Mouse (Mus musculus): ENCODE measurements around the gene Cxcl5. TPM values are rescaled to one million over a fixed set of nuclear protein-coding genes. Genes with fewer than 3 reads are reported as not detected.
"Not testable (repeated sequence)": the region's sequence is repeated elsewhere in the genome, so short reads cannot be mapped to it uniquely, and the experiment has no call there.

The Cxcl5 gene
- polyA plus RNA-seq, 1 experiment from 2014 or later, result 0.29 TPM

DNA sequence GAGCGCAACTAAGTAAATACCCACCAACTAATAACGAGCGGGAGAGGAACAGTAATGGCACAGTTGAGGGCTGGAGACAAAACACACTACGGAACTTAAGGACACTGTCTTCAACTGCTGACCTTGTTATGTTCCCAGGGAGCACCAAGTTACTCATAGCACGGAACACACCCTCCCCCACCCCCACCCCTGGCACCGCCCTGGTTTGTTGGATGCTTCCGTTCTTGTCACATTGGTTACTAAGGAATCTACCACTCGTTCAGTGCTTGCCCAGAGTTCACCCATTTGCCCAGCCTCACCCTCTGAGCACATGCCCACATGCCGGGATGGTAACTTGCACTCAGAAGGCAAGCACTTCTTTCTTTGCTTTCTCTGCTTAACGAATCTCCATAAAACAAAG lies 18.5 kb downstream of the Cxcl5 start:
- WGBS, result 81% methylated on average over 10 of the region's 10 CpGs
- Histone ChIP-seq H3K4me1 (ENCODE audit: control insufficient read depth, insufficient read depth, low read depth, low read length) (no peaks in the 10 kb centered on the region), H3K36me3 (ENCODE audit: control insufficient read depth, insufficient read depth, low read length) (no peaks in the 10 kb centered on the region), H3K27me3 (replicated peaks; ENCODE audit: control insufficient read depth, insufficient read depth, low read length) (no peaks in the 10 kb centered on the region), H3K4me3 (ENCODE audit: low read length) (no peak overlapping the region), H3K27ac (ENCODE audit: low read depth, low read length) (no peak overlapping the region), H3K9me3 (ENCODE audit: control insufficient read depth, low read length) (no peaks in the 10 kb centered on the region), H3K9ac (ENCODE audit: low read depth, low read length) (no peak overlapping the region), H3K4me2 (ENCODE audit: low read length) (no peak overlapping the region)
- no peak for ATAC-seq

DNA sequence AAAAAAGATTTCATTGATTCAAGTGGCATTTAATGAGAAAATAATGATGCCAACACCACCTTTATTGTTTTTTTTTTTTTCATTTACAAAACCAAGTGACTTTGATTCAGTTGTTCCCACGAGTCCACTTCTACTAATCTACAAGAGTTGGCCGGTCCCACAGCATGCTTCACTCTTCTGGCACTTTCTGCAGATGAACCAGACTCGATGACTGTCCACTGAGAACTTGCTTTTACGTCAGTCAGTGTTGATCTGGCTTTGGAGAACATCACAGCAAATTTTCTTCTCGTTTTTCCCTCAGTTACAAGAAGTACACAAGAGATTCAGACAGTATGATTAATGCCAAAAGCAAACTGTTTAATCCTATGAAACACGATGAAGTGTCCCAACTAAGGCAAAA lies 19.7 kb downstream of the Cxcl5 start:
- Histone ChIP-seq H3K4me3 (ENCODE audit: low read length) (no peak overlapping the region), H3K4me2 (ENCODE audit: low read length) (no peak overlapping the region), H3K9ac (ENCODE audit: low read depth, low read length) (no peak overlapping the region), H3K36me3 (ENCODE audit: control insufficient read depth, insufficient read depth, low read length) (no peaks in the 10 kb centered on the region), H3K4me1 (ENCODE audit: control insufficient read depth, insufficient read depth, low read depth, low read length) (no peaks in the 10 kb centered on the region), H3K27ac (ENCODE audit: low read depth, low read length) (no peak overlapping the region), H3K9me3 (ENCODE audit: control insufficient read depth, low read length) (no peaks in the 10 kb centered on the region), H3K27me3 (replicated peaks; ENCODE audit: control insufficient read depth, insufficient read depth, low read length) (no peaks in the 10 kb centered on the region)
- 88% methylated on average over 6 of the region's 6 CpGs for WGBS
- ATAC-seq, result no peak

DNA sequence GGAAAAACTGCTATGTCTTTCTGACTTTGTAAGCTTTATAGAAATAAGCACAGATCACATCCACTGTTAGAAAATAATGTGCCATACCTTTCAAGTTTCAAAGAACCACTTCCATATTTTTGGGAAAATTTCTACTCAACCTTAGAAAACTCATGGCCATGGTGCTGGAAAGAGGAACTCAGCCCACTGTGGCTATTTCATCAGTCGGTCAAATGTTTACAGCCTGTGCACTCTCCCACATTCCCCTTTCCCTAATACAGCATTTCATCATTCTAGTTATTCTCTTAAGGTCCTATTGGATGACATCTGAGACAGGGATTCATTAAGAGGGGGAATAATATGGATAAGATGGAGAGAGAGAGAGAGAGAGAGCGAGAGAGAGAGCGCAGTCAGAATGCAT lies 24.5 kb downstream of the Cxcl5 start:
- no peak for ATAC-seq
- Histone ChIP-seq H3K4me1 (ENCODE audit: control insufficient read depth, insufficient read depth, low read depth, low read length) (peaks cover 4% of the 10 kb centered on the region), H3K4me2 (ENCODE audit: low read length) (no peak overlapping the region), H3K36me3 (ENCODE audit: control insufficient read depth, insufficient read depth, low read length) (no peaks in the 10 kb centered on the region), H3K4me3 (ENCODE audit: low read length) (no peak overlapping the region), H3K9me3 (ENCODE audit: control insufficient read depth, low read length) (no peaks in the 10 kb centered on the region), H3K9ac (ENCODE audit: low read depth, low read length) (no peak overlapping the region), H3K27me3 (replicated peaks; ENCODE audit: control insufficient read depth, insufficient read depth, low read length) (no peaks in the 10 kb centered on the region), H3K27ac (ENCODE audit: low read depth, low read length) (no peak overlapping the region)
- 93% methylated on average over 3 of the region's 3 CpGs for WGBS

DNA sequence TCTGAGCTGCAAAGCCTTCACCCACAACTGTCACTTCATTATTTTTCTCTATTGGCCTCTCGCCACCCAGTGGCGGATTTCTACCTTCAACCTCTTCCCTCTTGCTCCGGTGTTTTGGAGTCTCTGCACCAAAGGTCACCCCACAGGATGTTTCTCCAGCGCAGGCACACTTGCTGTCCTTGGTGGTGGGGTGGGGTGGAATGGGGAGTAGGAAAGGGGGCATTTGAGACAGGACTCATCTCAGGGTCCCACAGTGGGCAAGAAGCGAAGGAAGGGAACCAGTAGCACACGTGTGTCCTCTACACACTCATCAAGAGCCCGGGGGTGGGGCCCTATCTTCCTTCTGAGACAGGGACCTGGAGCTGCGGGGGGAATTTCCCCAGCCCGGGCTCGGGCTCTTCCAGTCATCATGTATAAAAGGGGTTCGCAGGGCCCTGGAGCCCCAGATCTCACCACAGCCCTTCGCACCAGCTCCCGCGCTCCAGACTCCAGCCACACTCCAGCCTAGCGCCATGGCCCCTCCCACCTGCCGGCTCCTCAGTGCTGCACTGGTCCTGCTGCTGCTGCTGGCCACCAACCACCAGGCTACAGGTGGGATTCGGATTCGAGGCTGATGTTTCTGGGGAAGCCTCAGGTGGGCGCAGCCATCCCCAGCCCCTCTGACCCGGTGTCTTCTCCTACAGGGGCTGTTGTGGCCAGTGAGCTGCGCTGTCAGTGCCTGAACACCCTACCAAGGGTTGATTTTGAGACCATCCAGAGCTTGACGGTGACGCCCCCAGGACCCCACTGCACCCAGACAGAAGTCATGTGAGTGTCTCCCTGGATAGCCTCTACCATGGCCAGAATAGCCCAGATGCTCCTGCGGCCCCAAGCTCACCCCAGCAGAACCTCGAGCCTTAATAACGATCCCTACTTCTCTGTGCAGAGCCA lies 26.8 kb downstream of the Cxcl5 start, which contains the start of gene Cxcl3:
Cxcl3 (plus strand) TSS at position 445 of the 930 bp plus-strand sequence.
- 18% methylated on average over 24 of the region's 26 CpGs for WGBS
- peak within 1 kb of the TSS; percentile 55 for H3K9ac ChIP-seq (ENCODE audit: low read depth, low read length)

DNA sequence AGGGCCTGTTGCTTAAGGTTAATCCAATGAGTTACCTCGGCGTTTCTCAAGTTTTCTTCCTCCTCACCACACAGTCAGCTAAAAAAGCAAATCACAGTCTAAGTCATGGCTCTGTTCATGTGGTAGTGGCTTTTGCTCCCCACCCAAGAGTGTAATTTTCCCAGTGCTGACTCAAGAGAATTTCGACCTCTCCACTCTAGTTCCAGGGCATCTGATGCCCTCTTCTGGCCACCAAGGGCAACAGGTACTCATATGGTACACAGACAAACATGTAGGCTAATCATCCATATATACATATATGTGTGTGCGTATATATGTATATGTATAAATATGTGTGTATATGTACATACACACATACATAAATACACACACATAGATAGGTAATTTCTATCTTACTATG lies 29.0 kb downstream of the Cxcl5 start:
- Histone ChIP-seq H3K27me3 (replicated peaks; ENCODE audit: control insufficient read depth, insufficient read depth, low read length) (no peaks in the 10 kb centered on the region), H3K4me2 (ENCODE audit: low read length) (no peak overlapping the region), H3K4me1 (ENCODE audit: control insufficient read depth, insufficient read depth, low read depth, low read length) (peaks cover 4% of the 10 kb centered on the region), H3K4me3 (ENCODE audit: low read length) (no peak overlapping the region), H3K9me3 (ENCODE audit: control insufficient read depth, low read length) (no peaks in the 10 kb centered on the region), H3K27ac (ENCODE audit: low read depth, low read length) (no peak overlapping the region), H3K9ac (ENCODE audit: low read depth, low read length) (no peak overlapping the region), H3K36me3 (ENCODE audit: control insufficient read depth, insufficient read depth, low read length) (no peaks in the 10 kb centered on the region)
- 77% methylated on average over 4 of the region's 4 CpGs for WGBS
- ATAC-seq, result no peak

More for the DNA sequence above, 26.8 kb downstream of the Cxcl5 start, which contains the start of gene Cxcl3:
- peaks cover 4% of the 10 kb centered on the region for H3K4me1 ChIP-seq (ENCODE audit: control insufficient read depth, insufficient read depth, low read depth, low read length)
- H3K4me3 ChIP-seq (ENCODE audit: low read length), result peak within 1 kb of the TSS; percentile 39
- H3K27me3 ChIP-seq (replicated peaks; ENCODE audit: control insufficient read depth, insufficient read depth, low read length), result no peaks in the 10 kb centered on the region
- no peak within 1 kb of the TSS for H3K27ac ChIP-seq (ENCODE audit: low read depth, low read length)
- no peaks in the 10 kb centered on the region for H3K9me3 ChIP-seq (ENCODE audit: control insufficient read depth, low read length)
- H3K36me3 ChIP-seq (ENCODE audit: control insufficient read depth, insufficient read depth, low read length), result no peaks in the 10 kb centered on the region
- peak; percentile 93 for ATAC-seq
- H3K4me2 ChIP-seq (ENCODE audit: low read length), result peak within 1 kb of the TSS; percentile 69

DNA sequence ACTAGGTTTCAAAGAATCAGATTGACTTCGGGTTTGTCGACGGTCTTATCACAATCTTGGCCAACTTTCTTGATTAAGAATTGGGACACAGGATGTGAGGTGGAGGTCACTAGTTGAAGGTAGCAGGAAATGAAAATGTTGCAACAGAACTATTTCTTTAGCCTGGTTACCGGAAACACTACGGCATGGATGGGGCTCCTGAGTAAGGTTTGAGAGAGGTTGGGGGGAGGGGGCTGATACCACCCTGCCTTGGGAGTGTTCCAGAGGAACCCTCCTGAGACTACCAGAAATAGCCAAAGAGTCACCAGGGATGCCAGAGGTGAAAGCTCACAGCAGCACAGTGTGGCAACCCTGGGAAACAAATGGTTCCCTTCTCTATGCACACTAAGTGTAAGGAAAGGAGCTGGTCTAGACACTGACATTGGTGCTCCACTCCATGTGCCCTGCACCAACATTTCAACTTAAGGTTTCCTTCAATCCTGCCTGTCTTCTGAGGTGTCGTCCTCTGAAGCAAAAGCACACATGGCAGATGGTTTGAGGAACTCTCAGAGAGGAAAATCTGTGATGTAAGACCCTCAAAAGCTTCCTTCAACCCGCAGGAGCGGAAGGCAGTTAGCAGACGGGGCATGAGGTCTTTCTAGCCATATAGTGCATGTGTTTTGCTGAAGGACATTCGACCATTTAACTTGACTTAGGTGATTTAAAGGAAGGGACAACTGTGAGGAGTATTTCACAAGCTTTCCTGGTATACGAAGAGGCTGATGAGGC lies 30.3 kb downstream of the Cxcl5 start:
- H3K9me3 ChIP-seq (ENCODE audit: control insufficient read depth, low read length), result no peaks in the 10 kb centered on the region
- no peak overlapping the region for H3K4me2 ChIP-seq (ENCODE audit: low read length)
- no peak overlapping the region for H3K27ac ChIP-seq (ENCODE audit: low read depth, low read length)
- H3K36me3 ChIP-seq (ENCODE audit: control insufficient read depth, insufficient read depth, low read length), result no peaks in the 10 kb centered on the region
- no peak overlapping the region for H3K4me3 ChIP-seq (ENCODE audit: low read length)
- peaks cover 4% of the 10 kb centered on the region for H3K4me1 ChIP-seq (ENCODE audit: control insufficient read depth, insufficient read depth, low read depth, low read length)
- H3K27me3 ChIP-seq (replicated peaks; ENCODE audit: control insufficient read depth, insufficient read depth, low read length), result no peaks in the 10 kb centered on the region
- WGBS, result 88% methylated on average over 11 of the region's 11 CpGs
- no peak for ATAC-seq
- H3K9ac ChIP-seq (ENCODE audit: low read depth, low read length), result no peak overlapping the region

DNA sequence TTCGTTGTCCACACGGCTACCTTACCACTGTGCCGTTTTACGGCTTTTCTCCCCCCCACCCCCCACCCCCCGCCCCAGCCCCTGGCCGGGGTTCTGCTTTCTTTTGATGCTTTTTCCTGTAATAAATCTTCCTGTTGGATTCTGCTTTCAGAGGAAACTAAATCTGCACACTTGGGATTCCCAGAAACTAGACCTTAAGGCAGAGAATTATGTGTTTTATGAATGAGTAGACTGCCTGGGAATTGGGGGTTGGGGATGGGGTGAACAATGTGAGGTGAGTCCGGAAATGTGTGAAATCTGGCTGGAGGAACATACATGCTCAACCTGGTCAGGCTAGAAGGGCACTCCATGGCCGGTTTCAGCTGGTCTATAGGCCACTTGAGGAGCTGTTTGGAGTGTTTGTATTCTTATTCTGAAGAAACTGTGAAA lies 30.9 kb downstream of the Cxcl5 start:
- no peaks in the 10 kb centered on the region for H3K9me3 ChIP-seq (ENCODE audit: control insufficient read depth, low read length)
- H3K36me3 ChIP-seq (ENCODE audit: control insufficient read depth, insufficient read depth, low read length), result no peaks in the 10 kb centered on the region
- no peaks in the 10 kb centered on the region for H3K27me3 ChIP-seq (replicated peaks; ENCODE audit: control insufficient read depth, insufficient read depth, low read length)
- no peak for ATAC-seq
- no peak overlapping the region for H3K4me2 ChIP-seq (ENCODE audit: low read length)
- H3K4me3 ChIP-seq (ENCODE audit: low read length), result no peak overlapping the region
- 79% methylated on average over 8 of the region's 8 CpGs for WGBS
- H3K27ac ChIP-seq (ENCODE audit: low read depth, low read length), result no peak overlapping the region
- H3K4me1 ChIP-seq (ENCODE audit: control insufficient read depth, insufficient read depth, low read depth, low read length), result peaks cover 4% of the 10 kb centered on the region
- H3K9ac ChIP-seq (ENCODE audit: low read depth, low read length), result no peak overlapping the region

DNA sequence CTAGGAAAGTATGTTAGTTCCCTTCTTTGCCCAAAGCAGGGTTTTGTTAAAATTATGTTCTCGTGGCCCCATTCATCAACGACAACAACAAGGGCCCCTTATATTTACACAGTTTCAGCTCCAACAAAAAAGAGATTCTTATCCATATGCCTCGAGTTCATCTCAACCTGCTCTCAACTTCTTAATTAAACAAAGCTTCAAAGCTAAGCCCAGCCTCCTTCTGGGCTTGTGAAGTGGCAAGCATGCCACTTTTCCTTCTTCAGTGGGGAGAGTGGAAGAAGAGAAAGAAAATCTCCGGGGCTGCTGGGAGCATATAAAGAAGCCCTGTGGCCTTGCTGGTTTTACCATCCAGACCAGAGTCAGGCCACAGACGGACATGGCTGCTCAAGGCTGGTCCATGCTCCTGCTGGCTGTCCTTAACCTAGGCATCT lies 35.0 kb downstream of the Cxcl5 start, which contains the start of gene Cxcl15:
Cxcl15 (plus strand) TSS at position 340 of the 431 bp plus-strand sequence.
- Histone ChIP-seq H3K9ac (ENCODE audit: low read depth, low read length) (no peak within 1 kb of the TSS), H3K4me2 (ENCODE audit: low read length) (no peak within 1 kb of the TSS), H3K4me3 (ENCODE audit: low read length) (no peak within 1 kb of the TSS), H3K27me3 (replicated peaks; ENCODE audit: control insufficient read depth, insufficient read depth, low read length) (no peaks in the 10 kb centered on the region), H3K27ac (ENCODE audit: low read depth, low read length) (no peak within 1 kb of the TSS), H3K36me3 (ENCODE audit: control insufficient read depth, insufficient read depth, low read length) (no peaks in the 10 kb centered on the region), H3K4me1 (ENCODE audit: control insufficient read depth, insufficient read depth, low read depth, low read length) (no peaks in the 10 kb centered on the region), H3K9me3 (ENCODE audit: control insufficient read depth, low read length) (no peaks in the 10 kb centered on the region)
- no peak for ATAC-seq
- 78% methylated on average over 5 of the region's 5 CpGs for WGBS

DNA sequence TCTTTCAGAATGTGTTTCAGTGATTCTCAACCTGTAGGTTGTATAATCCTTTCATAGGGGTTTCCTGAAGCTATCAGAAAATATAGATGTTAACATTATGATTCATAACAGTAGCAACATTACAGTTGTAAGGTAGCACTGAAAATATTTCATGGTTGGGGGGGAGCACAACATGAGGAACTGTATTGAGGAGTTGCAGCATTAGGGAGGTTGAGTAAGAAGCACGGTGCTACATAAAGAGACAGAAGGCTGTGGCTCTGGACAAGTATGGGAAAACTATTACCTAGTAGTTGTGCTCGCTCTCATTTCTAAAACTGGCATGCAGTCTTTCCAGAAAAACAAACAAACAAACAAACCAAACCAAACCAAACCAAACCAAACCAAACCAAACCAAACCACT lies 36.2 kb downstream of the Cxcl5 start:
- ATAC-seq; H3K9me3 ChIP-seq (ENCODE audit: control insufficient read depth, low read length); H3K27ac ChIP-seq (ENCODE audit: low read depth, low read length); H3K4me3 ChIP-seq (ENCODE audit: low read length); H3K4me1 ChIP-seq (ENCODE audit: control insufficient read depth, insufficient read depth, low read depth, low read length); H3K36me3 ChIP-seq (ENCODE audit: control insufficient read depth, insufficient read depth, low read length); H3K4me2 ChIP-seq (ENCODE audit: low read length); H3K27me3 ChIP-seq (replicated peaks; ENCODE audit: control insufficient read depth, insufficient read depth, low read length); H3K9ac ChIP-seq (ENCODE audit: low read depth, low read length): not testable (repeated sequence)
- WGBS, result 92% methylated on average over 2 of the region's 2 CpGs

All from hindbrain, embryonic 16.5 days (tissue).